Mouse (Mus musculus): ENCODE results near the gene Pitpnc1. TPM values are rescaled to one million over a fixed set of nuclear protein-coding genes. Genes with fewer than 3 reads are reported as not detected.

Gene Pitpnc1
- polyA plus RNA-seq, 1 experiment from 2014 or later, result 7.3 TPM

DNA sequence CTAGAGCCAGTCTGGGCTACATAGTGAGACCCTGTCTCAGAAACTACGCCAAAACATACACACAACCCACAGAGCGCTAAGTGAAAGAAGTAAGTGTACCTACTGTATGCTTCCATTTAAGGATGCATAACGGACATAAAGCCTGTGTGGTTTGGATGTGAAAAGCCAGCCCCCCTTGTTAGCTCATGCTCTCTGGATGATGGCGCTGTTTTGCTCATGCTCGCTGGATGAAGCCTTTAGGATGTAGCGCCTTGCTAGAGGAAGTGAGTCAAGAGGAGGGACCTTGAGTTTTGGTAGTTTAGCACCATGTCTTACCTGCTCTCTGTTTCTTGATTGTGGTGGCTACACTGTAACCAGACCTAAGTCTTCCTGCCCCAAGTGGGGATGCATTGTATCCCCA lies 96.9 kb downstream of the Pitpnc1 start:
- no peak for DNase-seq (ENCODE audit: low read depth, low spot score)
- CTCF ChIA-PET, result interaction anchor here (1.7 to 1.9 kb wide), 2 partner anchors 9 to 11 kb away, joined by 3 to 5 read pairs; no protein-coding TSS in a partner anchor
- POLR2A ChIA-PET, result no interaction called here
- no peaks in the 10 kb centered on the region for H3K27me3 ChIP-seq
- in situ Hi-C loops (cut with MboI; ENCODE audit: low pct_unique_long_range_greater_than_20kb), result no loop called here
- no peak for TF ChIP-seq CTCF (IDR thresholded peaks at IDR 0.05)
- ATAC-seq, result no peak

DNA sequence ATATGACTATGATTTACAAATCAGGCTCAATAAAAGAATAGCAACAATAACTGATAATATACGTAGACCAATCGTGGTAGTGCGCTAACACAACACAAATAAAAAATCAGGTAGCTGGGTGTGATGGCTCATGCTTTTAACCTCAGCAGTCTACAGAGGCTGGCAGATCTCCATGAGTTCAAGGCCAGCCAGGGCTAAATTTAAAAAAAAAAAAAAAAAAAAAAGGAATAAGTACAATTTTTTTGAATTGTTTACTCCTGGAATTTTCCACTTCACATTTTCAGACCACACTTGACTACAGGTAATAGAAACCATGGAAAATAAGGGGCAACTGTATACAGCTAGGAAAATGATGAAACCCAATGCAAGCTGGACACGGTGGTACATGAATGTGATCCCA lies 97.3 kb downstream of the Pitpnc1 start:
- CTCF ChIA-PET, result interaction anchor here (1.7 to 1.9 kb wide), 2 partner anchors 9 to 12 kb away, joined by 3 to 5 read pairs; no protein-coding TSS in a partner anchor
- TF ChIP-seq CTCF (IDR thresholded peaks at IDR 0.05), result no peak
- H3K27me3 ChIP-seq, result no peaks in the 10 kb centered on the region
- in situ Hi-C loops (cut with MboI; ENCODE audit: low pct_unique_long_range_greater_than_20kb), result no loop called here
- POLR2A ChIA-PET, result no interaction called here
- ATAC-seq (no peak), DNase-seq (ENCODE audit: low read depth, low spot score) (no peak)

DNA sequence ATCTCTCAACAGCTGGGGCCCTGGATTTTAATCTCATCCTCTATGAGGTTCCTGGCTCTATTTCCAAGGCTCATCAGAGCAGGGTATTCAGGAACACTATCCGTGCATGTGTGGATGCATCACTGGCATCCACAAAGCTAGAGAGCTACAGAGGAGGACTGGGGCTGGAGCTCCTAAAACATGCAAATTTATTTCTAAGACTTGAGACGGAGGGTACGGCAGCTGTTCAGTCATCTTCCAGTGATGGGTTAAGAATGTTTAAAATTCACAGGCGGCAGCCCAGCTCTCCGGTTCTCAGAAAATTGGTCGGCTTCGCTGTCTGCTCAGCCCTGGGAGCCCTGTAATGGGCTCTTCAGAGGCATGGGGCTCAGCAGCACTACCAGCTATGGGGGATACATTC lies 97.8 kb downstream of the Pitpnc1 start:
- in situ Hi-C loops (cut with MboI; ENCODE audit: low pct_unique_long_range_greater_than_20kb), result no loop called here
- no peak for TF ChIP-seq CTCF (IDR thresholded peaks at IDR 0.05)
- no peak for ATAC-seq
- ChIA-PET CTCF (interaction anchor here (1.7 to 1.9 kb wide), 2 partner anchors 8 to 12 kb away, joined by 3 to 5 read pairs; no protein-coding TSS in a partner anchor), POLR2A (no interaction called here)
- no peaks in the 10 kb centered on the region for H3K27me3 ChIP-seq
- no peak for DNase-seq (ENCODE audit: low read depth, low spot score)

DNA sequence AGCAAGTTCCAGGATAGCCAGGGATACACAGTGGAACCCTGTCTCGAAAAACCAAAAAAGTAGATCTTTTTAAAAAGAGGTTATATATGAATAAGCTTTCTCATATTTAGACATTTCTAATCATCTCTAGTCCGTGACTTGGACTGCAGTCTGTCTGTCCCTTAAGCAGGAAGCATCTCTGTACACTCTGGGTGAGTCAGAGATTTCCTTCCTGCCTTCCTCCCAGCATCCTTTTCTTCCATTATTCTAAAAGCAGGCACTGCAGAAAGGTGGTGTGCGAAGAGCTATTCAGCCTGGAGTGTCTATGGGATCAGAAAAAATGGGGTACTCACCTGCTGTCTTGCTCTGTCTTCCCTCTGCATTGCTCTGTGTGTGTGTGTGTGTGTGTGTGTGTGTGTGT lies 100.0 kb downstream of the Pitpnc1 start:
- no peak for TF ChIP-seq CTCF (IDR thresholded peaks at IDR 0.05)
- CTCF ChIA-PET, result no interaction called here
- ATAC-seq, result no peak
- in situ Hi-C loops (cut with MboI; ENCODE audit: low pct_unique_long_range_greater_than_20kb), result no loop called here
- POLR2A ChIA-PET, result no interaction called here
- no peaks in the 10 kb centered on the region for H3K27me3 ChIP-seq
- DNase-seq (ENCODE audit: low read depth, low spot score), result no peak

DNA sequence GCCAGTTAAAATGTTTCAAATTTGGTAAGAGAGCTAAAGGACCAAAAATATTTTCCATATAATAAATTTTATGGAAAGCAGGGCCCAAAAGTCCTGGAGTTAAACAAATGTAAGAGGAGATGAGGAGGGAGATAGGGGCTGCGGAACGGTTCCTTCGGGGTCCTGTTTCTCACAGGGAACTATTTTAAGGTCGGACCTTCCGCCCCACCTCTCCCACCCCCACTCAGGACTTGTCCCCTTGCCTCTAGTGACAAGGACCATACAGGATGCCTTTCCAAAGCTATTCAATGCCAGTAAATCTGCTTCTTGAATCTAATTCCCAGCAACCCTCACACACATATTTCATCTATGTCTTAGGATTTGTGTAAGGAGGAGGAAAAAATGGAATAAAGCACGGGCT lies 100.8 kb downstream of the Pitpnc1 start:
- H3K27me3 ChIP-seq, result no peaks in the 10 kb centered on the region
- TF ChIP-seq CTCF (IDR thresholded peaks at IDR 0.05), result no peak

DNA sequence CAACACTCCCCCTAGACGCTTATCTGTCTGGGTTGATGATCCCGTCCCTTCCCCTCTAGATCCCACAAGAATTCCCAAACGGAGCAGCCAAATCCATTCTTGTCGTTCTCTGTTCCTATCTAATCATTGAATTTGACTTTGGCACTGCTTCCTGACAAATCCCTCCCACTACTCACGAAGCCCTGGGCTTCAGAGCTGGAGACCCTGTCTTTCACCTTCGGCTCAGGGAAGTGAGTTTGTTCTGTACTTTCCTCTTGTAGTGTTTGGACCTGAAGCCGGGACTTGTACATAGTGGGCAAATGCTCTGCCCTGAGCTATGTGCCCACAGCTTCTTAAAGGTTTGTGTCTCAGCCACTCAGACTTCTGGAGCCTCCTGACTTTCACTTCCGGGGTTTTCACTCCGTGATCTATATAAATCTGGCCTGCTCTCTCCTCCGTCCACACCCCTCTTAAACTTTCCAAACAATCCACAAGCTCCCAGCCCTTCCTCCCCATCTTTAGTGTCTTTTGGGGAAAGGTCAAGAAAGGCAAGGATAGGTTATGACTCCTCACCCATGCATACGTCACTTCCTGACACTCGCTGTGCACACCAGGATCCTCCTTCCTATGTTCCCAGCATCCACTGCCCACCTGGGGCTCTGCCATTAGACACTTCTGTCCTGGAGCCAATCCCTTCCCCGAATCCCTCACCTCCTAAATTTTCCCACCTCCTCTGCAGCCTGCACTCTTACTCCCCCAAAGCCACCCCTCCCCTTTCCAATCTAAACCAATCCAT lies 104.4 kb downstream of the Pitpnc1 start:
- no peak for TF ChIP-seq CTCF (IDR thresholded peaks at IDR 0.05)
- no peaks in the 10 kb centered on the region for H3K27me3 ChIP-seq
- DNase-seq (ENCODE audit: low read depth, low spot score), result no peak
- in situ Hi-C loops (cut with MboI; ENCODE audit: low pct_unique_long_range_greater_than_20kb), result no loop called here
- ATAC-seq, result no peak
- CTCF ChIA-PET, result no interaction called here
- POLR2A ChIA-PET, result no interaction called here

More for the DNA sequence above, 100.8 kb downstream of the Pitpnc1 start:
- in situ Hi-C loops (cut with MboI; ENCODE audit: low pct_unique_long_range_greater_than_20kb), result no loop called here
- ChIA-PET POLR2A (no interaction called here), CTCF (no interaction called here)
- DNase-seq (ENCODE audit: low read depth, low spot score) (no peak), ATAC-seq (no peak)

GRCm38 (mm10) chr11:107358695-107359094 lies 111.8 kb downstream of the Pitpnc1 start:
- no peak for DNase-seq (ENCODE audit: low read depth, low spot score)
- ChIA-PET POLR2A (no interaction called here), CTCF (no interaction called here)
- ATAC-seq, result no peak
- in situ Hi-C loops (cut with MboI; ENCODE audit: low pct_unique_long_range_greater_than_20kb), result no loop called here
- H3K27me3 ChIP-seq, result no peaks in the 10 kb centered on the region
- TF ChIP-seq CTCF (IDR thresholded peaks at IDR 0.05), result no peak

GRCm38 (mm10) chr11:107356224-107356623 lies 114.3 kb downstream of the Pitpnc1 start:
- H3K27me3 ChIP-seq, result no peaks in the 10 kb centered on the region
- ChIA-PET POLR2A (no interaction called here), CTCF (no interaction called here)
- ATAC-seq, result no peak
- in situ Hi-C loops (cut with MboI; ENCODE audit: low pct_unique_long_range_greater_than_20kb), result no loop called here
- DNase-seq (ENCODE audit: low read depth, low spot score), result no peak
- TF ChIP-seq CTCF (IDR thresholded peaks at IDR 0.05), result no peak

DNA sequence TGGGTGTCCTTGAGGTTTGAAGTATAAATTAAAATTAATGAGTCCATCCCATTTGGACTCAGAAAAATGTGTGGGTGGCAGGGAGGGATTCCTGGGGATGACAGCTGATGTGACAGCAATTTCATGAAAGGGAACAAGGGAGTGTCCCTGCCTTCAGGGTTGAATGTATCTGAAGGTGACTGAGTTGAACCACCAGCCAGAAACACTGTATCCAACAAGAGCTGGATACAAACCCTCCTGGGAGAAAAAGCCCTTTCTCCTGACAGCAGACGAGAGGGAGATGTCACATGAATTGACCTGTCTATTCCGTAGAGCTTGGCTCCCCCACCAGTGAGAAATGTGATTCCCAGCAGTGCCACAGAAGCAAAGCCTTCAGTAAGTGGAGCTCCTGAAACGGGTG lies 115.0 kb downstream of the Pitpnc1 start:
- H3K27me3 ChIP-seq, result no peaks in the 10 kb centered on the region
- no peak for DNase-seq (ENCODE audit: low read depth, low spot score)
- ATAC-seq, result no peak
- no peak for TF ChIP-seq CTCF (IDR thresholded peaks at IDR 0.05)
- ChIA-PET POLR2A (no interaction called here), CTCF (no interaction called here)
- in situ Hi-C loops (cut with MboI; ENCODE audit: low pct_unique_long_range_greater_than_20kb), result no loop called here

DNA sequence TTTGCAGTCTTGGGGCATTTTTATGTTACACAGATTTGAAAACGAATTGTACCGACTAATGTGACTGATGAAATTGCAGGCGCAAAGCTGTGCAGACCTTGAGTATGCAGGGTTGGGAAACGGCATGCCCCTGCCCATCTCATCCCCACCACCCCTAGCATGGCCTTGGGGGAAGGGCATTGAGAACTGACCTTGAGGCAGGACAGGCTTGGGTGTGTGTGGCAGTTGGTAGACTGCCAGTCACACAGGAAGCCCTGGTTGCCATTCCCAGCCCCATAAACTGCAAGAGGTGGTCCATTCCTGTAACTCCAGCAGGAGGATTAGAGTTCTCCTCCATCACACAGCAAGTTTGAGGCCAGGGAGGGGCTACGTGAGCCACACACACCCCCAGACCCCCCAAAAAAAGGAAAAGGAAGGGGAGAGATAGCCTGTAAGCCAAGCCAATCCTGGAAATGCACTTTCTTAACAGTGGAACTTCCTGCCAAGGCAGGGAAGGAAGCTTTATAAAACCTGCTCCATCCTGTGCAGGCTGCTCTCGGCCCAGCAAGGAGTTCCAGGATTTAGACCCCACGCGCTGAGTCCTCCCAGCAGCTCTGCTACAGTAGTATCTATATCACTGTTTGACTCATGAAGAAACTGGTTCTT lies 115.9 kb downstream of the Pitpnc1 start:
- no peak for TF ChIP-seq CTCF (IDR thresholded peaks at IDR 0.05)
- in situ Hi-C loops (cut with MboI; ENCODE audit: low pct_unique_long_range_greater_than_20kb), result no loop called here
- H3K27me3 ChIP-seq, result no peaks in the 10 kb centered on the region
- no peak for DNase-seq (ENCODE audit: low read depth, low spot score)
- POLR2A ChIA-PET, result interaction anchor here (0.7 kb wide), 1 partner anchor 45 kb away, joined by 3 read pairs; no protein-coding TSS in a partner anchor
- no peak for ATAC-seq
- CTCF ChIA-PET, result no interaction called here

- ATAC-seq (no peak), DNase-seq (ENCODE audit: low read depth, low spot score) (no peak)
- CTCF ChIA-PET, result interaction anchor here (1.2 to 1.5 kb wide), 2 partner anchors 9 to 33 kb away, joined by 4 read pairs; no protein-coding TSS in a partner anchor
- no peak for TF ChIP-seq CTCF (IDR thresholded peaks at IDR 0.05)
- no peaks in the 10 kb centered on the region for H3K27me3 ChIP-seq
- POLR2A ChIA-PET, result no interaction called here
- in situ Hi-C loops (cut with MboI; ENCODE audit: low pct_unique_long_range_greater_than_20kb), result no loop called here
These were observed 117.9 kb downstream of the Pitpnc1 start for GRCm38 (mm10) chr11:107352596-107352995.

Data from Patski (cell line).